Mouse (Mus musculus) urinary bladder, adult 2 months (tissue): Measurements from ENCODE around the gene Plscr5. TPM values are rescaled to one million over a fixed set of nuclear protein-coding genes. Genes with fewer than 3 reads are reported as not detected.

Source experiments
- DNase-seq: peaks from one replicate; pipeline ENCODE4 v3.0.0; 2022; ENCODE audit warnings: low spot score
- polyA plus RNA-seq: library from polyadenylated mRNA; depleted of rRNA; stranded (reverse); fragments of >200 nt; gene quantifications from 2 replicates; pipeline ENCODE4 v1.2.3, GENCODE M21; 2012; rRNA removed

The Plscr5 gene
- polyA plus RNA-seq, 1 experiment: not detected

DNA sequence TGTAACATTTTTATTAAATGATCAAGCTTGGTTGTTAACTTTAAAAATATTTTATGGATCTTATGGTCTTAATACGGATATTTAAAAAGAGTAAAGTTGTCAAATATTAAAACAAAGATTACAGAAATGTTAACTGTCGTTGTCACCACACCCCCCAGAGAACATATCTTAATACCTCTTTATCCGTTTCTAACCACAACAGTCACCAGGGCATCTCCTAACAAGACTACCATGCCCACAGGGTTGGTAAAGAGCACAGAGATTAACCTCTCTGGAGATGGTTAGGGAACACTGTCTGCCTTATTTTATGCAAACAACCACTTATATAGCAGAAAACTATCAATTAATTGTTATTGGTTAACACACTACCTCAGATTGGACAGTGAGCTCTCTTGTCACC is 34.1 kb downstream of the Plscr5 start:
- no peak for DNase-seq

DNA sequence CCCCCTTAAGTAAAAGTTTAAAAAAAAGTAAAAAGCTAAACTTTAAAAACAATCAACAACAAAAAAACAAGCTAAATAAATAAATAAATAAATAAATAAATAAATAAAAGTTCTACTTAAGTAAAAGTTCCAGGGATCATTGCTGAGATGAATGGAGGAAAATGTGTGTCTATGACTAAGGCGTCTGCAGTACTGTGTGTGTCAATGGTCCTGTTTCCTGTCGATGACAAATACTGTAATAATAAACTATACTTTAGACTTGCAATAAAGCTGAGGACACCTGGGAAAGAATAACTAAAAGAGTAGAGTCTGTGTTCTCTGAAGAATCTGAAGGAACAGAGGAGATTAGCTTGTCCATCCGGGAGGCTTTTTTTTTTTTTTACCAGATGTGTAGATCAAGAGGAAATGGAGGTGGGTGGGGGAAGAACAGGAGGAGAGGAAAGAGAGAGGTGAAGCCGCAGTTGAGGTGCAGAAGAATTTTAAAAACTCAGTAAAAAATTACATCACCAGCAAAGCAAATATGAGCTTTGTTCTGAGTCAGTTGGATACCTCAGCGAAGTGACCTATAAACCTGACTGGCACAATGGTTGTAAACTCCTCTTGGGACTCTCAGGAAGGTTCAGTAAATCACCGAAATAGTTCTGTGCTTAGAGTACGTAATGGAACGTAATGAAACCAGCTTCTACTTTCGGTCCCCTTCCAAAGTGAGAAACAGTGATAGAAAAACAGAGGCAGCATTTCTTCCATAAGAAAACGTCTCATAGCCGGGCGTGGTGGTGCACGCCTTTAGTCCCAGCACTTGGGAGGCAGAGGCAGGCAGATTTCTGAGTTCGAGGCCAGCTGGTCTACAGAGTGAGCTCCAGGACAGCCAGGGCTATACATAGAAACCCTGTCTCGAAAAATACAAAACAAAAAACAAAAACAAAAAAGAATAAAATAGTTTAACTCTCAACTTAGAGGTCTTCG is 36.4 kb downstream of the Plscr5 start:
- DNase-seq: no peak

DNA sequence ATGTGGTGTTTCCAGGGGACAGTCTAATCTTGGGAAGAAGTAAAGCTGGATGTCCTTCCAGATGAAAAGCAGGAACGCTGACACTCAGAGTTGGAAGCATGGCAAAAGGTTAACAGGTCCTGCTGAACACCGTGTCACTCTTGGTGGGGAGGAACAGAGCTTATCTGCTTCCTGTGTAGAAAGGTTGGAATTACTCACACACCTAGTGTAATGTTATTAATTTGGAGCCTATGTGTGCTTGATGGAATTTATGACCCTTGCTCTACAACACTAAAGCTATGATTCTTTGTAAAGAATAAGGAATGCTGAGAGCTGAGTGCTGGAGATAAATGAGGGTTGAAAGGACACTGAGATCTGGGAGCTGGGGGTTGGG is 37.1 kb downstream of the Plscr5 start:
- no peak for DNase-seq

DNA sequence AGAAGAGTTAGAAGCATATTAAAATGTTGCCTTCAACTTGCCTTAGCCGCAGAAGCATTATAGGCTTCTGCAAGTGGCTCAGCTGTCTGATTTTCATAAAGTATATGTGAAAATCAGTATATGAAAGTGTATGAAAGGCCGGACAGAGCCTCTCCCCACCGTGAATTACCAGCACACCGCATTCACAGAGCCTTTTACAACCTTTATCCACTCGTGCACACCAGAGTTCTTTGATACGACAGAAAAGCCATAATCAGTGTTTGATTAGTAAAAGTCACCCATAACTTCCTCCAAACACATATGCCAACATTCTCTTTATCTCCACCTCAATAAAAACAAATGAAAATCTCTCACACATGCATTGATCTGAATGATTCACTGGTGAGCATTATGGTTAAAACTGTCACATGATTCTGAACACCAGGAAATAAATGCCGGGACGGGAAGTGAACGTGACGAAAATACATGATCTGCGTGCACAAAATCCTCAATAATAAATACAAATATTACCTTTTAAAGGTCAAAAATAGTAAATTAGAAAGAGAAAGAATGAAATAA is 42.2 kb downstream of the Plscr5 start:
- DNase-seq: no peak

DNA sequence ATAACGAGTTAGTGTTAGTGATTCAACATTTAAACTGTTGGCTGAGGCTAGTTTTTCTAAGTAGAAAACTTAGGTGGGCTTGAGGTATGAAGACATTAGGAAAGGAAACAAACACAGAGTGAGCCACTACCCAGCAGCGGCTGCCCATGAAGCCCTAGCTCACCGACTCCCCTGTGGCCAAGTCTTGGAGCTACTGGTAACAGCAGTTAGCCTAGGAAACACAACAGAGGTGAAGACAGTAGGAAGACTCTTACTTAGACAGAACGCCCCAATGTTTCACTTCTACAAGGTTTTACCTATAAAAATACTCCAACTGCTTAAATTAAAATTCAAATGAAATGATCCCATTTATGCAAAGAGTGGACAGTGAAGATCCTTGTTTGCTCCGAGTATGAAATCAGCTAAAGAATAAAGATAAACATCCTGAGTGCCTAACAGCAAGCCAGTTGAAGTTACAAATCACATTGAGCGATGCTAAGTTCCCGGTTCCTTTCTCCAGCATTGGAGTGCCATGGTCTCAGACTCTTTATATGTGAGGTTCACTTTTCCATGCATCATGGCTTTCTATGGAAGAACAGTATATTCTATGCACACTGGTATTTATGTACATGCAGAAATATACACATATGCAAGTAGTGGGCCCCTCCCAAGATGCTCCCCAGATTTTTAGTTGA is 56.2 kb downstream of the Plscr5 start:
- no peak for DNase-seq

DNA sequence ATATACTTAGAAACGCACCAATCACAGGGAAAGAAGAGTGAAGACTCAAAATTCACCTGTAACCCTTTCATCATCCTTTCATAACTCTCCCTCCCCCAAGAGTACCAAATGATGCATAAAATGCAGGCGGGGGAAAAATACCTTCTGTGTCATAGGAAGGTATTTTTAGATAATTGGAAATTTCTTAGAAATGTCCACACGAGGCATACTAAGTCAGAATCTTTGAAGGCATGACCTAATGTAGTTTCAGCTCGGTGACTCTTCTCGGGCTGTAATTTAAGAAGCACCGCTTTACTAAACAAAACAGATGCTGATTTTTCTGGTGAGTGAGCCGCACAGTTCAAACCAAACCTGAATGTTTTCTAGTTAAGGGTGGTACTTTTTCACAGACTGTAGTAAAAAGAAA is 56.7 kb downstream of the Plscr5 start, which contains the start of gene Plscr1:
Plscr1 (plus strand) TSS at position 304 of the 406 bp plus-strand sequence.
- no peak for DNase-seq

DNA sequence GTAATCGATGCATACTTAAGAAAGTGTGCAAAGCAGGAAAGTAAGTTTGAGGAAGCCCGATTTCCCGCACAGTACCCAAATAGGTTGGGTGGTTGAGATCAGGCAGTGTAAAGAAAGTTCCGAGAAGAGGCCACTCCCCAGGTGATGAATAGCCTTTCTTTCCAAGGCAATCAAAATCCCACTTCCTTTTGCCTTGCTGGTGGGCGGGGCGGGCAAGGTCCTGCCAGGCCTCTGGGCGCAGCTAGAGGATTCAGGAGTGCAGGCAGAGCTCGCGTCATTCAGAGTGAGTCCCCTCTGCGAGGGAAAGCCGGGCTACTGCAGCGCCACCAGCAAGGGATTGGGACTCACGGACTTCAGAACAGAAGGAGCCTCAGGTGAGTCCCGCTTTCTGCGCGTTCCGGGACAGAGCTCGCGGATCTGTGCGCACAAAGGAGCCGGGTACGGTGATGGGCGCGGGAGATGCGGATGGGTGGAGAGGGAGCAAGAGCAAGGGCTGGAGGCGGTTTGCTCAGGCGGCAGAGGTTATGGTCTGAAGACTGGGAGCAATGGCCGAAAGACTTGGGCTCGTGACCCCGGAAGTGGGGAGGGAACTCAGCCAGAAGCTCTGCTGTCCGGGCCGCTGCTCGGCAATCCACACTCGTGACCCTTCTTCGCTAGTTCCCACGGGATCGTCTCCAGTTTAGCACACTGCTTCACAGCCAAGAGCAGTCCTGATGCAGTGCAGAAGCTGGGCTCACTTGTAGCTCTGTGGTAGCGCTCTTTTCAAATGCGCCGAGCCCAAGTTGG is 57.4 kb downstream of the Plscr5 start:
- DNase-seq: peak; percentile 35

DNA sequence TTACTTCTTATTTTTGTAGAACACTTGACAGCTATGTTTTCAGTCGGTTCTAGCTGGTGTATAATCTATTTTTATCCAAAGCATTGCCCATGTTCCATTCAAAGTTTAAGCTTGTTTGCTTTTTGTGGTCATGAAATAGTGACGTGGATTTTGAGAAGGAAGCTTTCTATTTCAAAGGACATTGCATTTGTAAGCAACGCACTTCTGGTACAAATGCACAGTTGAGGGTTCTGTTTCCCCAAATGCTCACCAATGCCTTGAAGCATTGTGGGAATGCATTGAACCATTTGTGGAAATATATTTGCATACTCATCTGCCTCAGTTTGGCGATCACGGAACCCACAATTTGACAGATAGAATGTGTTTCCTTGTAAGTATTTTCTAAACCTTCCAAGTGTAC is 60.0 kb downstream of the Plscr5 start:
- DNase-seq: no peak

DNA sequence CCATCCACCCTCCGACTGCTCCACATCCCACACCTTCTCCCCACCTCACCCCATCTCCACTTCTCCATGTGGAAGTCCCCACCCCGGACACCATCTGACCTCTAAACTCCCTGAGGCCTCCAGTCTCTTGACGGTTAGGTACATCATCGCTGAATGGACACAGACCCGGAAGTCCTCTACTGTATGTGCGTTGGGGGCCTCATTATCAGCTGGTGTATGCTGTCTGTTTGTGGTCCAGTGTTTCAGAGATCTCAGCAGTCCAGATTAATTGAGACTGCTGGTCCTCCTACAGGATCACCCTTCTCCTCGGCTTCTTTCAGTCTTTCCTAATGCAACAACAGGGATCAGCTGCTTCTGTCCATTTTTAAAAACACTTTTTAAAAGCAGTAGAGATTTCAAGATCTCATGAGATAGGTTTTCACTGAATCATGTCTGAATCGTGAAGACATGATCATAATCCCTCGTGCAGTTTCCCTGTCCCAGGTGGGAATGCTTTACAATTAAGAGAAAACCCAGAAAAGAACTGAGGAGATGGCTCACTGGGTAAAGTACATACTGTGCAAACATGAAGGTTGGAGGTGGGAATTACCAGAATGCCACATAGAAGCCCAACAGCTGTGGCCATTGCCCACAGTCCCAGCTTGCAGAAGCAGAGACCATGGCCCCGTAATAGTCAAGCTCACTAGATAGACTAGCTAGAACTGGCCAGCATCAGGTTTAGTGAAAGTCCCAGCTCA is 61.0 kb downstream of the Plscr5 start:
- DNase-seq: no peak

Other genes with a start within 250 kb of the Plscr5 start
- 7.6 and 9.5 TPM in 2 replicates for gene Plscr1, start 56.8 kb downstream of the Plscr5 start, polyA plus RNA-seq
- 3.9 and 5.3 TPM in 2 replicates for gene Plscr2, start 82.7 kb downstream of the Plscr5 start, polyA plus RNA-seq
- gene 1700057G04Rik, start 116.4 kb downstream of the Plscr5 start, polyA plus RNA-seq: not detected in 2 replicates